Mouse (Mus musculus): Measurements from ENCODE around the gene Cdadc1. TPM values are rescaled to one million over a fixed set of nuclear protein-coding genes. Genes with fewer than 3 reads are reported as not detected.

Gene Cdadc1
- 24.2 and 25.1 TPM in 2 replicates for polyA plus RNA-seq (2015; fragmentation: Nextera tagmentation; extraction: Ambion mirVana)

DNA sequence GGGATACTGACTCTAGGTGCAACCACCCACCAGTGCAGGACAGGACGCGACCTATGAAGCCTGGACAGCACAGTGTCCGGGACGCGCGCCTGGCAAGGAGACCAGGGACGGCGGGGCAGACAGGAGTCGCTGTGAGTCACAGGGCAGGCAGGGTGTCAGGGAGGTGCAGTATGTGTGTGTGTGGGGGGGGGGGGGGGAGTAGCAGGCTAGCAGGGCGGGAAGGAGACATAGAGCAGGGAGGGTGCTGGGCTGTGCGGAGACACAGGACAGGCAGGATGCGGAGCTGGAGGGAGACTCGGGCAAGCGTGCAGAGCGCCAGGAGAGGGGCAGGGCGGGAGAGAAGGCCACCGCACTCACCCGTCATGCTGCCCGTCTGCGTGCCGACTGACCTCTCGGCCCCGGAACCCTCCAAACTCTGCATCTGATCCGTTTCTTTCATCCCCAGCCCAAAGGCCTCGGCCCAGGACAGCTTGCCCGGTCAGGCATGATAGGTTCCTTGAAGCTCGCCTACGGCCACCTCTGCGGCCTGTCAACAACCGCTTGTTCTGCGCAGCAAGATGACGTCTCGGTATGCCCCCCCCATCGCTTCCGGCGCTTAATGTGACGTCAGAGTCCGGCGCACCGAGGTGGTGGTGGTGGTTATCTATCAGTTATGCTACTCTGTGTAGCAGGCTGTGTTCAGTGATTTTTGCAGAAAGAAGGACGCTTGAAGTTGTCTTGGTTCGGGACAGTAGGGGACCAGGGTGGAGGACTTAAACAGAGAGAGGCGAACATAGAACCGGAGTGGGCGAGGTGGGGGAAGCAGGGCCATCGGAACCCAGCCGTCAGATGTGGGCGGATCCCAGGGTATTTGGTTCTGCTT, at the start of gene Cdadc1:
Cdadc1 (minus strand) TSS at position 562 of the 862 bp plus-strand sequence.
- no peaks in the 10 kb centered on the region for H3K27me3 ChIP-seq (ENCODE audit: control insufficient read depth, insufficient read depth, low read length)
- 0 out of 2 replicates have a peak, but pooled peaks cover 3% of the 10 kb centered on the region for H3K4me1 ChIP-seq (replicated peaks; ENCODE audit: control insufficient read depth, insufficient read depth)
- TF ChIP-seq CTCF (IDR thresholded peaks at IDR 0.05; ENCODE audit: low read depth) (peak; percentile 56; the same call in 1 of the 2 replicates), EP300 (optimal IDR thresholded peaks at IDR 0.05) (no peak)
- peak within 1 kb of the TSS; percentile 75 for H3K27ac ChIP-seq (replicated peaks)
- DNase-seq (ENCODE audit: low spot score) (peak; percentile 97), ATAC-seq (ENCODE audit: low FRiP score, low TSS enrichment) (peak; percentile 93)
- WGBS = under 1% methylated on average over 48 of the region's 48 CpGs
- H3K4me2 ChIP-seq (replicated peaks; ENCODE audit: low read depth) = peak within 1 kb of the TSS; percentile 75
- peak within 1 kb of the TSS; percentile 83 for H3K4me3 ChIP-seq (ENCODE audit: low read depth, low read length)
- H3K36me3 ChIP-seq (ENCODE audit: control insufficient read depth, insufficient read depth, low read length) = no peaks in the 10 kb centered on the region
- peak within 1 kb of the TSS; percentile 92 for H3K9ac ChIP-seq (ENCODE audit: low read length)
- H3K9me3 ChIP-seq (ENCODE audit: control insufficient read depth, low read length) = no peaks in the 10 kb centered on the region

- DNase-seq (ENCODE audit: low spot score) (no peak), ATAC-seq (ENCODE audit: low FRiP score, low TSS enrichment) (no peak)
- Histone ChIP-seq H3K4me2 (replicated peaks; ENCODE audit: low read depth) (no peak overlapping the region), H3K36me3 (ENCODE audit: control insufficient read depth, insufficient read depth, low read length) (no peaks in the 10 kb centered on the region), H3K4me1 (replicated peaks; ENCODE audit: control insufficient read depth, insufficient read depth) (no peaks in the 10 kb centered on the region), H3K27me3 (ENCODE audit: control insufficient read depth, insufficient read depth, low read length) (no peaks in the 10 kb centered on the region), H3K9ac (ENCODE audit: low read length) (no peak overlapping the region), H3K4me3 (ENCODE audit: low read depth, low read length) (no peak overlapping the region), H3K9me3 (ENCODE audit: control insufficient read depth, low read length) (no peaks in the 10 kb centered on the region), H3K27ac (replicated peaks) (no peak overlapping the region)
- TF ChIP-seq CTCF (IDR thresholded peaks at IDR 0.05; ENCODE audit: low read depth) (peak; percentile 27), EP300 (optimal IDR thresholded peaks at IDR 0.05) (no peak)
- WGBS = 61% methylated on average over 16 of the region's 16 CpGs
Measured at GRCm38 (mm10) chr14:59646826-59647697, 49.3 kb upstream of the Cdadc1 start.

DNA sequence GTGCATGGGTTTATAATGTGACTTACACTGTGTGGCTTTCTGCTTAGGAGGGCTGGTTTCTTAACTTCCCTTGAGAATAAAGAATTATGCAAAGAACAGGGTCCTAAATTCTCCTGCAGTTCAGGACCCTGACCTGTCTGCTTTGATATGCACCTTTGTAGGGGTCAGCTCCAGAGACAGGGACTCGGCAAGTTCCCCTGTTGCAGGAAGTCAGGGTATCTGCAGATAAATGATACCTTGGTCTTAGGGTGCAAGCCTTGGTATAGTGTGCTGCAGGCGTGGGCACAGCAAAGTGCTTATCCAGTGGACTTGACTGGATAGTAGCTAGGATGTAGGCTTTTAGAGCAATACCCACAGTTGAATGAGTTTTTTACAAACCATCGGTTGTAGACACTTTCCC, 47.1 kb upstream of the Cdadc1 start:
- Histone ChIP-seq H3K36me3 (ENCODE audit: control insufficient read depth, insufficient read depth, low read length) (no peaks in the 10 kb centered on the region), H3K4me3 (ENCODE audit: low read depth, low read length) (no peak overlapping the region), H3K27me3 (ENCODE audit: control insufficient read depth, insufficient read depth, low read length) (no peaks in the 10 kb centered on the region), H3K27ac (replicated peaks) (no peak overlapping the region), H3K9ac (ENCODE audit: low read length) (no peak overlapping the region), H3K4me1 (replicated peaks; ENCODE audit: control insufficient read depth, insufficient read depth) (no peaks in the 10 kb centered on the region), H3K9me3 (ENCODE audit: control insufficient read depth, low read length) (no peaks in the 10 kb centered on the region), H3K4me2 (replicated peaks; ENCODE audit: low read depth) (no peak overlapping the region)
- no peak for TF ChIP-seq EP300 (optimal IDR thresholded peaks at IDR 0.05)
- no peak for TF ChIP-seq CTCF (IDR thresholded peaks at IDR 0.05; ENCODE audit: low read depth)
- WGBS = 90% methylated on average over 3 of the region's 3 CpGs
- no peak for ATAC-seq (ENCODE audit: low FRiP score, low TSS enrichment)
- no peak for DNase-seq (ENCODE audit: low spot score)

- Histone ChIP-seq H3K9me3 (ENCODE audit: control insufficient read depth, low read length) (no peaks in the 10 kb centered on the region), H3K27me3 (ENCODE audit: control insufficient read depth, insufficient read depth, low read length) (no peaks in the 10 kb centered on the region), H3K4me3 (ENCODE audit: low read depth, low read length) (no peak overlapping the region), H3K4me1 (replicated peaks; ENCODE audit: control insufficient read depth, insufficient read depth) (no peaks in the 10 kb centered on the region), H3K36me3 (ENCODE audit: control insufficient read depth, insufficient read depth, low read length) (no peaks in the 10 kb centered on the region), H3K27ac (replicated peaks) (no peak overlapping the region), H3K9ac (ENCODE audit: low read length) (no peak overlapping the region), H3K4me2 (replicated peaks; ENCODE audit: low read depth) (no peak overlapping the region)
- ATAC-seq (ENCODE audit: low FRiP score, low TSS enrichment) = no peak
- no peak for TF ChIP-seq EP300 (optimal IDR thresholded peaks at IDR 0.05)
- no peak for TF ChIP-seq CTCF (IDR thresholded peaks at IDR 0.05; ENCODE audit: low read depth)
- WGBS = 90% methylated on average over 1 of the region's 1 CpGs
- no peak for DNase-seq (ENCODE audit: low spot score)
Measured at GRCm38 (mm10) chr14:59644166-59644565, 46.4 kb upstream of the Cdadc1 start.

- Histone ChIP-seq H3K9ac (ENCODE audit: low read length) (no peak overlapping the region), H3K4me3 (ENCODE audit: low read depth, low read length) (no peak overlapping the region), H3K4me1 (replicated peaks; ENCODE audit: control insufficient read depth, insufficient read depth) (no peaks in the 10 kb centered on the region; the same call in 1 of the 2 replicates), H3K4me2 (replicated peaks; ENCODE audit: low read depth) (no peak overlapping the region), H3K27me3 (ENCODE audit: control insufficient read depth, insufficient read depth, low read length) (no peaks in the 10 kb centered on the region), H3K9me3 (ENCODE audit: control insufficient read depth, low read length) (no peaks in the 10 kb centered on the region), H3K27ac (replicated peaks) (no peak overlapping the region), H3K36me3 (ENCODE audit: control insufficient read depth, insufficient read depth, low read length) (no peaks in the 10 kb centered on the region)
- TF ChIP-seq EP300 (optimal IDR thresholded peaks at IDR 0.05) (no peak), CTCF (IDR thresholded peaks at IDR 0.05; ENCODE audit: low read depth) (no peak)
- 36% methylated on average over 12 of the region's 12 CpGs for WGBS
- DNase-seq (ENCODE audit: low spot score) = no peak
- no peak for ATAC-seq (ENCODE audit: low FRiP score, low TSS enrichment)
Measured at GRCm38 (mm10) chr14:59643582-59643981, 45.8 kb upstream of the Cdadc1 start.

Measured in stomach, postnatal 0 days (tissue).